Mouse (Mus musculus) embryonic facial prominence, embryonic 11.5 days (tissue): Measurements from ENCODE around the gene Ntrk2. TPM values are rescaled to one million over a fixed set of nuclear protein-coding genes. Genes with fewer than 3 reads are reported as not detected.

Experiments
- ATAC-seq: fragments of 200-750 bp; cut with Nextera tagmentation; replicated peaks from 2 replicates; pipeline ENCODE4 v1.8.0; 2017; ENCODE audit warnings: low read depth; ENCODE audit not compliant: insufficient number of reproducible peaks, low FRiP score, low TSS enrichment
- DNase-seq: peaks from one replicate; pipeline ENCODE4 v3.0.0-alpha.2; 2015; ENCODE audit warnings: low spot score
- H3K27ac ChIP-seq: fragments of 300-500 bp; sonication (generic); replicated peaks from 2 replicates; pipeline ENCODE4 v1.5.1; 2014; ENCODE audit warnings: mild to moderate bottlenecking, low read depth, low read length, control low read depth
- H3K27me3 ChIP-seq: fragments of 300-500 bp; sonication (generic); 2 replicates; pipeline ENCODE4 v1.6.1; 2014; ENCODE audit warnings: mild to moderate bottlenecking, low read length, moderate library complexity, mixed read lengths; ENCODE audit not compliant: control insufficient read depth, insufficient read depth
- H3K36me3 ChIP-seq: fragments of 300-500 bp; sonication (generic); replicated peaks from 2 replicates; pipeline ENCODE4 v1.6.1; 2014; ENCODE audit warnings: low read depth, mild to moderate bottlenecking, low read length, moderate library complexity, mixed read lengths; ENCODE audit not compliant: control insufficient read depth, insufficient read depth
- H3K4me1 ChIP-seq: fragments of 300-500 bp; sonication (generic); 2 replicates; pipeline ENCODE4 v1.6.1; 2014; ENCODE audit warnings: low read length, mixed read lengths; ENCODE audit not compliant: control insufficient read depth, insufficient read depth
- H3K4me2 ChIP-seq: fragments of 300-500 bp; sonication (generic); 2 replicates; pipeline ENCODE4 v1.6.1; 2014; ENCODE audit warnings: low read depth, mild to moderate bottlenecking, control low read depth, low read length, moderate library complexity
- H3K4me3 ChIP-seq: fragments of 300-500 bp; sonication (generic); 2 replicates; pipeline ENCODE4 v1.5.1; 2014; ENCODE audit warnings: low read depth, low read length, control low read depth
- H3K9ac ChIP-seq: fragments of 300-500 bp; sonication (generic); replicated peaks from 2 replicates; pipeline ENCODE4 v1.6.1; 2014; ENCODE audit warnings: mild to moderate bottlenecking, control low read depth, low read length
- H3K9me3 ChIP-seq: fragments of 300-500 bp; sonication (generic); replicated peaks from 2 replicates; pipeline ENCODE4 v1.6.1; 2016; ENCODE audit warnings: mild to moderate bottlenecking, low read length, inconsistent platforms, mixed read lengths; ENCODE audit not compliant: control insufficient read depth
- WGBS: fragments of 180-500 bp; shearing (Covaris S2); extraction: QIAGEN DNeasy Blood & Tissue Kit; methylation state at CpG from one replicate; pipeline ENCODE4 v1.1.7; 2014; 5-methylcytosine and 5-hydroxymethylcytosine counted together
- polyA plus RNA-seq: library from polyadenylated mRNA; unstranded; fragments of >200 nt; fragmentation: Nextera tagmentation; extraction: Ambion mirVana; gene quantifications from 2 replicates; pipeline ENCODE4 v1.2.1, GENCODE M21; 2014

Gene Ntrk2
- polyA plus RNA-seq, 1 experiment from 2014 or later, result 13.6 TPM

GRCm38 (mm10) chr13:58801291-58801690 lies 5.1 kb upstream of the Ntrk2 start:
- H3K27ac ChIP-seq, result no peak overlapping the region
- ATAC-seq (no peak), DNase-seq (no peak)
- H3K27me3 ChIP-seq, result peaks cover 6% of the 10 kb centered on the region; the same call in 1 of the 2 replicates
- no peak overlapping the region for H3K4me3 ChIP-seq
- H3K9ac ChIP-seq, result no peak overlapping the region
- no peaks in the 10 kb centered on the region for H3K4me1 ChIP-seq
- WGBS, result 92% methylated on average over 3 of the region's 3 CpGs
- H3K36me3 ChIP-seq, result no peaks in the 10 kb centered on the region
- H3K4me2 ChIP-seq, result no peak overlapping the region
- no peaks in the 10 kb centered on the region; the same call in 1 of the 2 replicates for H3K9me3 ChIP-seq

DNA sequence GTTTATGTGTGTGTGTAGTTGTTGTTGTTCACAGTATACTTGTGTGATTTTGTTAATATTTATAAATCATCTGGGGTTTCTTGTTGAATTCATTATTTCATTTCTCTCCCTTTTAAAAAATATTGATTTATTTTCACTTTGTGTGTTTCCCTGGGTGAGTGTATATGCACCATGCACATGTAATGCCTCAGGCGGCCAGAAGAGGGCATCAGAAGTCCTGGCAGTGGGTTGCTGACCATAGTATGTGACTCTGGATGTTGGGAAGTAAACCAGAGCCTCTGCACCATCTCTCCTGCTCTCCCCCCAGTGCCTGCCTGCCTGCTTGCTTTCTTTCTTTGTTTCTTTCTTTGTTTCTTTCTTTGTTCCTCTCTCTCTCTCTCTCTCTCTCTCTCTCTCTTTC lies 2.5 kb upstream of the Ntrk2 start:
- ATAC-seq (no peak), DNase-seq (no peak)
- Histone ChIP-seq H3K9ac (no peak overlapping the region), H3K4me2 (no peak overlapping the region), H3K36me3 (no peaks in the 10 kb centered on the region), H3K27me3 (peaks cover 21% of the 10 kb centered on the region), H3K4me3 (no peak overlapping the region), H3K9me3 (no peaks in the 10 kb centered on the region), H3K27ac (no peak overlapping the region), H3K4me1 (peaks cover 5% of the 10 kb centered on the region; the same call in 1 of the 2 replicates)
- WGBS, result 15% methylated on average over 1 of the region's 1 CpGs

- Histone ChIP-seq H3K4me1 (peaks cover 5% of the 10 kb centered on the region; the same call in 1 of the 2 replicates), H3K27ac (no peak overlapping the region), H3K4me3 (no peak overlapping the region), H3K36me3 (no peaks in the 10 kb centered on the region), H3K9me3 (no peaks in the 10 kb centered on the region), H3K9ac (no peak overlapping the region), H3K27me3 (peaks cover 29% of the 10 kb centered on the region), H3K4me2 (no peak overlapping the region)
- no peak for DNase-seq
- 77% methylated on average over 11 of the region's 11 CpGs for WGBS
- ATAC-seq, result no peak
Observed at GRCm38 (mm10) chr13:58805833-58806232, 536 bp upstream of the Ntrk2 start.

- DNase-seq (no peak), ATAC-seq (no peak)
- WGBS, result under 1% methylated on average over 34 of the region's 34 CpGs
- no peaks in the 10 kb centered on the region for H3K36me3 ChIP-seq
- H3K4me3 ChIP-seq, result peak overlapping the region; percentile 63
- H3K27me3 ChIP-seq, result peaks cover 29% of the 10 kb centered on the region
- peaks cover 5% of the 10 kb centered on the region; the same call in 1 of the 2 replicates for H3K4me1 ChIP-seq
- peak overlapping the region; percentile 99 for H3K4me2 ChIP-seq
- H3K27ac ChIP-seq, result no peak overlapping the region
- no peaks in the 10 kb centered on the region for H3K9me3 ChIP-seq
- H3K9ac ChIP-seq, result peak overlapping the region; percentile 60
Observed at GRCm38 (mm10) chr13:58806896-58807628, 693 bp downstream of the Ntrk2 start.

- H3K4me1 ChIP-seq, result peaks cover 5% of the 10 kb centered on the region; the same call in 1 of the 2 replicates
- H3K9ac ChIP-seq, result peak overlapping the region; percentile 60
- H3K9me3 ChIP-seq, result no peaks in the 10 kb centered on the region
- peak; percentile 73 for DNase-seq
- peaks cover 29% of the 10 kb centered on the region for H3K27me3 ChIP-seq
- no peaks in the 10 kb centered on the region for H3K36me3 ChIP-seq
- H3K4me3 ChIP-seq, result peak overlapping the region; percentile 63
- ATAC-seq, result peak; percentile 70
- under 1% methylated on average over 47 of the region's 50 CpGs for WGBS
- peak overlapping the region; percentile 99 for H3K4me2 ChIP-seq
- no peak overlapping the region for H3K27ac ChIP-seq
Observed at GRCm38 (mm10) chr13:58807629-58808363, 1.4 kb downstream of the Ntrk2 start.

GRCm38 (mm10) chr13:58808381-58808821 lies 2.0 kb downstream of the Ntrk2 start:
- DNase-seq (peak; percentile 41), ATAC-seq (peak; percentile 36; the same call in 1 of the 2 replicates)
- peaks cover 29% of the 10 kb centered on the region for H3K27me3 ChIP-seq
- peak overlapping the region; percentile 60 for H3K9ac ChIP-seq
- H3K36me3 ChIP-seq, result no peaks in the 10 kb centered on the region
- H3K4me3 ChIP-seq, result peak overlapping the region; percentile 63
- under 1% methylated on average over 32 of the region's 32 CpGs for WGBS
- H3K9me3 ChIP-seq, result no peaks in the 10 kb centered on the region
- H3K4me2 ChIP-seq, result peak overlapping the region; percentile 99
- H3K27ac ChIP-seq, result no peak overlapping the region
- H3K4me1 ChIP-seq, result peaks cover 5% of the 10 kb centered on the region; the same call in 1 of the 2 replicates

GRCm38 (mm10) chr13:58809930-58810329 lies 3.6 kb downstream of the Ntrk2 start:
- Histone ChIP-seq H3K9me3 (no peaks in the 10 kb centered on the region), H3K27ac (no peak overlapping the region), H3K4me2 (peak overlapping the region; percentile 13), H3K4me1 (peaks cover 5% of the 10 kb centered on the region; the same call in 1 of the 2 replicates), H3K4me3 (peak overlapping the region; percentile 4; the same call in 1 of the 2 replicates), H3K9ac (no peak overlapping the region), H3K27me3 (peaks cover 28% of the 10 kb centered on the region), H3K36me3 (no peaks in the 10 kb centered on the region)
- 82% methylated on average over 8 of the region's 8 CpGs for WGBS
- DNase-seq, result no peak
- ATAC-seq, result no peak

DNA sequence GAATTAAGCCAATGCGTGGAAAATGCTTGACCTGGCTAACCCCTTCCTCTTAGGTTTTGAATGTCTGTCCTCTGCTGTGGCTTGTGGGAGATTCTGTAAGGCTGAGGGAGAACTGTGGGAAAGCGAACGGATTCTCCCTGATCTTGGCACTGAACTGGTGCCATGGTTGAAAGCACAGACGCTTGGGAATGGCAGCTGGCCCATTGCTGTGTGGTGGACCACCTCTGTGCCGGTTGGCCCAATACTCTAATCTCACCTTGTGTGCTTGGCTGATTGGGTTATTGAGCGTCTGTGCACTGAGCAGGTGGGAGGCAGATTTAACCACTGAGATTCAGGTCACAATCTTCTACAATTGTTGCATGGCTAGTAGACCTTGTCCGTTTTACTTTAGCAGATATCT lies 18.4 kb downstream of the Ntrk2 start:
- 88% methylated on average over 7 of the region's 7 CpGs for WGBS

More for the DNA sequence above, 18.4 kb downstream of the Ntrk2 start:
- H3K4me2 ChIP-seq, result no peak overlapping the region
- no peak overlapping the region for H3K4me3 ChIP-seq
- H3K36me3 ChIP-seq, result no peaks in the 10 kb centered on the region
- H3K27ac ChIP-seq, result no peak overlapping the region
- no peaks in the 10 kb centered on the region for H3K27me3 ChIP-seq
- H3K9ac ChIP-seq, result no peak overlapping the region
- H3K4me1 ChIP-seq, result no peaks in the 10 kb centered on the region
- ATAC-seq (no peak), DNase-seq (no peak)
- H3K9me3 ChIP-seq, result peaks cover 3% of the 10 kb centered on the region; the same call in 1 of the 2 replicates
